Mouse (Mus musculus): Measurements from ENCODE around the gene Foxa3.

- no peak for TF ChIP-seq POLR2A (IDR thresholded peaks at IDR 0.05; ENCODE audit: extremely low read depth, insufficient read depth, low read length)
- no peak for TF ChIP-seq CTCF (IDR thresholded peaks at IDR 0.05; ENCODE audit: low read depth, low read length)
These were observed 11.2 kb downstream of the Foxa3 start for GRCm38 (mm10) chr7:19012025-19012621.
